Mouse (Mus musculus): ENCODE measurements around the gene Olfml2a.
A peak's percentile ranks its signal among the peaks of the same experiment; 100 is the strongest.

The Olfml2a gene

GRCm38 (mm10) chr2:38943161-38943560 lies 11.4 kb downstream of the Olfml2a start:
- H3K9me3 ChIP-seq (ENCODE audit: low read length), result no peaks in the 10 kb centered on the region
- H3K36me3 ChIP-seq (ENCODE audit: insufficient read depth, low read length), result no peaks in the 10 kb centered on the region
- H3K27me3 ChIP-seq (ENCODE audit: insufficient read depth, low read length), result peaks cover 4% of the 10 kb centered on the region; the same call in 1 of the 2 replicates
- peaks cover 22% of the 10 kb centered on the region for H3K4me1 ChIP-seq (replicated peaks; ENCODE audit: low read depth, low read length)
- no peak overlapping the region for H3K4me3 ChIP-seq (replicated peaks; ENCODE audit: low read length)
- no peak for TF ChIP-seq CTCF (conservative IDR thresholded peaks at IDR 0.05; ENCODE audit: low read length)
- no peak for TF ChIP-seq POU5F1 (IDR thresholded peaks at IDR 0.05; ENCODE audit: borderline replicate concordance, low read length)

- Histone ChIP-seq H3K9me3 (ENCODE audit: low read length) (no peaks in the 10 kb centered on the region), H3K4me3 (replicated peaks; ENCODE audit: low read length) (no peak overlapping the region), H3K27me3 (ENCODE audit: insufficient read depth, low read length) (peaks cover 7% of the 10 kb centered on the region; the same call in 1 of the 2 replicates)
Measured at GRCm38 (mm10) chr2:38943977-38944376, 12.2 kb downstream of the Olfml2a start.

GRCm38 (mm10) chr2:38944460-38945161 lies 12.8 kb downstream of the Olfml2a start:
- H3K36me3 ChIP-seq (ENCODE audit: insufficient read depth, low read length), result no peaks in the 10 kb centered on the region
- H3K4me3 ChIP-seq (replicated peaks; ENCODE audit: low read length), result no peak overlapping the region
- TF ChIP-seq CTCF (conservative IDR thresholded peaks at IDR 0.05; ENCODE audit: low read length), result no peak
- TF ChIP-seq POU5F1 (IDR thresholded peaks at IDR 0.05; ENCODE audit: borderline replicate concordance, low read length), result no peak
- no peak for TF ChIP-seq NANOG (IDR thresholded peaks at IDR 0.05; ENCODE audit: borderline replicate concordance, low read length)
- H3K4me1 ChIP-seq (replicated peaks; ENCODE audit: low read depth, low read length), result peaks cover 22% of the 10 kb centered on the region
- H3K9me3 ChIP-seq (ENCODE audit: low read length), result no peaks in the 10 kb centered on the region
- H3K27me3 ChIP-seq (ENCODE audit: insufficient read depth, low read length), result peaks cover 7% of the 10 kb centered on the region; the same call in 1 of the 2 replicates

More at GRCm38 (mm10) chr2:38943977-38944376, 12.2 kb downstream of the Olfml2a start:
- peaks cover 22% of the 10 kb centered on the region for H3K4me1 ChIP-seq (replicated peaks; ENCODE audit: low read depth, low read length)
- no peaks in the 10 kb centered on the region for H3K36me3 ChIP-seq (ENCODE audit: insufficient read depth, low read length)
- TF ChIP-seq POU5F1 (IDR thresholded peaks at IDR 0.05; ENCODE audit: borderline replicate concordance, low read length) (peak; percentile 44; the same call in 1 of the 2 replicates), NANOG (IDR thresholded peaks at IDR 0.05; ENCODE audit: borderline replicate concordance, low read length) (no peak)

- peaks cover 16% of the 10 kb centered on the region for H3K4me1 ChIP-seq (replicated peaks; ENCODE audit: low read depth, low read length)
- TF ChIP-seq NANOG (IDR thresholded peaks at IDR 0.05; ENCODE audit: borderline replicate concordance, low read length) (no peak), CTCF (conservative IDR thresholded peaks at IDR 0.05; ENCODE audit: low read length) (no peak), POU5F1 (IDR thresholded peaks at IDR 0.05; ENCODE audit: borderline replicate concordance, low read length) (no peak)
- H3K27me3 ChIP-seq (ENCODE audit: insufficient read depth, low read length), result 0 out of 2 replicates have a peak, but pooled peaks cover 3% of the 10 kb centered on the region
- no peak overlapping the region for H3K4me3 ChIP-seq (replicated peaks; ENCODE audit: low read length)
- H3K9me3 ChIP-seq (ENCODE audit: low read length), result no peaks in the 10 kb centered on the region
- no peaks in the 10 kb centered on the region for H3K36me3 ChIP-seq (ENCODE audit: insufficient read depth, low read length)
Measured at GRCm38 (mm10) chr2:38947566-38947965, 15.8 kb downstream of the Olfml2a start.

GRCm38 (mm10) chr2:38950281-38950719 lies 18.5 kb downstream of the Olfml2a start:
- Histone ChIP-seq H3K27me3 (ENCODE audit: insufficient read depth, low read length) (0 out of 2 replicates have a peak, but pooled peaks cover 3% of the 10 kb centered on the region), H3K36me3 (ENCODE audit: insufficient read depth, low read length) (no peaks in the 10 kb centered on the region), H3K9me3 (ENCODE audit: low read length) (peaks cover 23% of the 10 kb centered on the region), H3K4me3 (replicated peaks; ENCODE audit: low read length) (no peak overlapping the region), H3K4me1 (replicated peaks; ENCODE audit: low read depth, low read length) (no peaks in the 10 kb centered on the region)
- TF ChIP-seq POU5F1 (IDR thresholded peaks at IDR 0.05; ENCODE audit: borderline replicate concordance, low read length), result no peak
- no peak for TF ChIP-seq NANOG (IDR thresholded peaks at IDR 0.05; ENCODE audit: borderline replicate concordance, low read length)
- no peak for TF ChIP-seq CTCF (conservative IDR thresholded peaks at IDR 0.05; ENCODE audit: low read length)

- Histone ChIP-seq H3K4me1 (replicated peaks; ENCODE audit: low read depth, low read length) (no peaks in the 10 kb centered on the region), H3K4me3 (replicated peaks; ENCODE audit: low read length) (no peak overlapping the region), H3K27me3 (ENCODE audit: insufficient read depth, low read length) (0 out of 2 replicates have a peak, but pooled peaks cover 3% of the 10 kb centered on the region), H3K9me3 (ENCODE audit: low read length) (peaks cover 47% of the 10 kb centered on the region), H3K36me3 (ENCODE audit: insufficient read depth, low read length) (no peaks in the 10 kb centered on the region)
- TF ChIP-seq NANOG (IDR thresholded peaks at IDR 0.05; ENCODE audit: borderline replicate concordance, low read length), result no peak
- no peak for TF ChIP-seq CTCF (conservative IDR thresholded peaks at IDR 0.05; ENCODE audit: low read length)
- TF ChIP-seq POU5F1 (IDR thresholded peaks at IDR 0.05; ENCODE audit: borderline replicate concordance, low read length), result no peak
Measured at GRCm38 (mm10) chr2:38953152-38953883, 21.5 kb downstream of the Olfml2a start.

GRCm38 (mm10) chr2:38956062-38956461 lies 24.3 kb downstream of the Olfml2a start:
- no peak for TF ChIP-seq CTCF (conservative IDR thresholded peaks at IDR 0.05; ENCODE audit: low read length)
- TF ChIP-seq POU5F1 (IDR thresholded peaks at IDR 0.05; ENCODE audit: borderline replicate concordance, low read length), result no peak
- Histone ChIP-seq H3K36me3 (ENCODE audit: insufficient read depth, low read length) (no peaks in the 10 kb centered on the region), H3K4me3 (replicated peaks; ENCODE audit: low read length) (no peak overlapping the region)

GRCm38 (mm10) chr2:38957671-38958223 lies 26.0 kb downstream of the Olfml2a start:
- no peaks in the 10 kb centered on the region for H3K36me3 ChIP-seq (ENCODE audit: insufficient read depth, low read length)

More at GRCm38 (mm10) chr2:38956062-38956461, 24.3 kb downstream of the Olfml2a start:
- no peaks in the 10 kb centered on the region for H3K4me1 ChIP-seq (replicated peaks; ENCODE audit: low read depth, low read length)
- no peaks in the 10 kb centered on the region for H3K27me3 ChIP-seq (ENCODE audit: insufficient read depth, low read length)
- peaks cover 47% of the 10 kb centered on the region for H3K9me3 ChIP-seq (ENCODE audit: low read length)

More at GRCm38 (mm10) chr2:38957671-38958223, 26.0 kb downstream of the Olfml2a start:
- Histone ChIP-seq H3K4me3 (replicated peaks; ENCODE audit: low read length) (no peak overlapping the region), H3K27me3 (ENCODE audit: insufficient read depth, low read length) (no peaks in the 10 kb centered on the region; the same call in 1 of the 2 replicates), H3K4me1 (replicated peaks; ENCODE audit: low read depth, low read length) (no peaks in the 10 kb centered on the region), H3K9me3 (ENCODE audit: low read length) (peaks cover 47% of the 10 kb centered on the region)
- TF ChIP-seq NANOG (IDR thresholded peaks at IDR 0.05; ENCODE audit: borderline replicate concordance, low read length) (no peak), POU5F1 (IDR thresholded peaks at IDR 0.05; ENCODE audit: borderline replicate concordance, low read length) (no peak), CTCF (conservative IDR thresholded peaks at IDR 0.05; ENCODE audit: low read length) (no peak)
